In the genomic region with DNA sequence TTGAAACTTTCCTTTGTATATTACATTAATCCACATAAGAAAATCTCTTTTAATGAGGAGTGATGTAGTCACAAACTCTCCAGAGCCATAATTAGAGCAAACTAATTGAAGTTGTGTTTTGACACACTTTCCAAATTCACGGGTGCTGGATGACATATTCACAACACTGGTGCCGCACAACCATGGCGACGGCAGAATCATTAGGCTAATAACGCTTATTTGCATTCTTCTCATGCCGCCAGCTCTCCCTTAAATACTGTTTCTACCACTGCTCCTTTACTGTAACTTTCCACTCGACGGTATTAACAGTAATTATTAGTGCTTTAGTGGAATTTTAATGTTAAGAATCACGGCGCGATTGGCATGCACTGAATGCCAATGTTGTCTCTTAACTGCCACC, we compare ENCODE assay signal across 16 mouse cellular contexts.
DNase-seq lines count a peak whose midpoint lies in the region; ATAC-seq lines count a peak whose summit lies in the region.
"Had no signal": no experiment of that assay in that cellular context is flagged by ENCODE, and none has a peak within 500 bp of the region (broad histone marks: within the 10 kb centered on the region; RNA-seq: fewer than 3 reads in every experiment).

No protein-coding gene starts in this region.

- ATAC-seq in hindbrain, embryonic 14.5 days (ENCODE audit: low FRiP score): no peak
- no peak for ATAC-seq in hindbrain, embryonic 11.5 days (ENCODE audit: low FRiP score)

- 50% methylated on average over 11 of the region's 11 CpGs for WGBS in hindbrain, embryonic 14.5 days
- 78% methylated on average over 11 of the region's 11 CpGs for WGBS in hindbrain, embryonic 11.5 days
- WGBS in limb, embryonic 10.5 days: 61% methylated on average over 11 of the region's 11 CpGs

- H3K27me3 ChIP-seq in hindbrain, embryonic 14.5 days (ENCODE audit: control insufficient read depth, insufficient read depth, low read length): no peaks in the 10 kb centered on the region
- no peaks in the 10 kb centered on the region for H3K27me3 ChIP-seq in hindbrain, embryonic 11.5 days (ENCODE audit: control insufficient read depth, insufficient read depth, low read length)
- H3K27me3 ChIP-seq in limb, embryonic 10.5 days (ENCODE audit: low read depth, poor library complexity, severe bottlenecking): no peaks in the 10 kb centered on the region
- H3K27me3 ChIP-seq: heart, embryonic 13.5 days had no signal

- H3K4me2 ChIP-seq in hindbrain, embryonic 14.5 days (replicated peaks): no peak overlapping the region
- no peak overlapping the region for H3K4me2 ChIP-seq in hindbrain, embryonic 11.5 days (replicated peaks; ENCODE audit: low read depth, low read length)
- H3K4me2 ChIP-seq: heart, embryonic 13.5 days had no signal

- H3K36me3 ChIP-seq in hindbrain, embryonic 14.5 days (replicated peaks; ENCODE audit: control insufficient read depth, insufficient read depth): peaks cover 19% of the 10 kb centered on the region; the same call in 1 of the 2 replicates
- no peaks in the 10 kb centered on the region for H3K36me3 ChIP-seq in hindbrain, embryonic 11.5 days (ENCODE audit: control insufficient read depth, insufficient read depth, low read length)
- H3K36me3 ChIP-seq in limb, embryonic 10.5 days: no peaks in the 10 kb centered on the region

- H3K9ac ChIP-seq in hindbrain, embryonic 14.5 days: no peak overlapping the region
- no peak overlapping the region for H3K9ac ChIP-seq in hindbrain, embryonic 11.5 days (ENCODE audit: low read depth, low read length)
- H3K9ac ChIP-seq: heart, embryonic 13.5 days had no signal

- DNase-seq in hindbrain, embryonic 14.5 days (ENCODE audit: low spot score): no peak
- no peak for DNase-seq in hindbrain, embryonic 11.5 days (ENCODE audit: low spot score)
- DNase-seq in retina, postnatal 1 day: peak; percentile 56
- no peak for DNase-seq in retina, embryonic 14.5 days (ENCODE audit: low spot score)
- no peak for DNase-seq in limb, embryonic 10.5 days (ENCODE audit: low spot score)
- DNase-seq in spleen, postnatal 14 days (ENCODE audit: low spot score in 2 of 2): no peak
- DNase-seq in testis, postnatal 14 days (ENCODE audit: low spot score): no peak
- DNase-seq in adrenal gland, postnatal 10 days: no peak
- DNase-seq: B cell, adult 2 months; cerebellum, adult 18-20 months; heart, postnatal 4 days; kidney, adult 11 months; kidney, postnatal 36 days; right cerebral cortex, postnatal 25 days had no signal

- no peak overlapping the region for H3K4me3 ChIP-seq in hindbrain, embryonic 14.5 days (replicated peaks; ENCODE audit: low read length)
- no peak overlapping the region for H3K4me3 ChIP-seq in hindbrain, embryonic 11.5 days (ENCODE audit: low read depth, low read length)
- H3K4me3 ChIP-seq in limb, embryonic 10.5 days: no peak overlapping the region
- H3K4me3 ChIP-seq: erythroblast, embryonic 14.5 days; heart, embryonic 13.5 days had no signal

- H3K4me1 ChIP-seq in hindbrain, embryonic 14.5 days (replicated peaks; ENCODE audit: control insufficient read depth, insufficient read depth, low read length): peaks cover 69% of the 10 kb centered on the region
- H3K4me1 ChIP-seq in hindbrain, embryonic 11.5 days (replicated peaks; ENCODE audit: control insufficient read depth, insufficient read depth, low read length): peaks cover 8% of the 10 kb centered on the region
- H3K4me1 ChIP-seq in limb, embryonic 10.5 days: peaks cover 94% of the 10 kb centered on the region

- H3K9me3 ChIP-seq in hindbrain, embryonic 14.5 days (ENCODE audit: control insufficient read depth, low read length): no peaks in the 10 kb centered on the region
- no peaks in the 10 kb centered on the region for H3K9me3 ChIP-seq in hindbrain, embryonic 11.5 days (ENCODE audit: control insufficient read depth, low read length)
- H3K9me3 ChIP-seq in limb, embryonic 10.5 days (replicated peaks): no peaks in the 10 kb centered on the region
- H3K9me3 ChIP-seq: heart, embryonic 13.5 days had no signal

- H3K27ac ChIP-seq in hindbrain, embryonic 14.5 days: peak overlapping the region; percentile 56
- no peak overlapping the region for H3K27ac ChIP-seq in hindbrain, embryonic 11.5 days (ENCODE audit: low read depth, low read length)
- H3K27ac ChIP-seq in limb, embryonic 10.5 days: peak overlapping the region; percentile 81
- H3K27ac ChIP-seq: heart, embryonic 13.5 days had no signal
